Mouse (Mus musculus): ENCODE measurements around the gene Drg1.

Gene Drg1

GRCm38 (mm10) chr11:3289803-3290639 is 23.8 kb upstream of the Drg1 start:
- peak; percentile 80 to 81 for DNase-seq

- peak; percentile 74 to 81 for DNase-seq
Observed at GRCm38 (mm10) chr11:3289302-3289802, 23.1 kb upstream of the Drg1 start.

- DNase-seq, result peak; percentile 45 to 57
Observed at GRCm38 (mm10) chr11:3288521-3289301, 22.5 kb upstream of the Drg1 start, which contains the start of gene Patz1. Gene Patz1 (plus strand): TSS chr11:3288874.

- no peak for DNase-seq
Observed at GRCm38 (mm10) chr11:3287921-3288320, 21.7 kb upstream of the Drg1 start.

- no peak for DNase-seq
Observed at GRCm38 (mm10) chr11:3287131-3287530, 20.9 kb upstream of the Drg1 start.

GRCm38 (mm10) chr11:3285940-3286339 is 19.7 kb upstream of the Drg1 start:
- DNase-seq, result no peak

GRCm38 (mm10) chr11:3283645-3284044 is 17.4 kb upstream of the Drg1 start:
- peak; percentile 38 to 74 for DNase-seq

- DNase-seq, result no peak
Observed at GRCm38 (mm10) chr11:3282887-3283286, 16.7 kb upstream of the Drg1 start.

- no peak for DNase-seq
Observed at GRCm38 (mm10) chr11:3279729-3280128, 13.5 kb upstream of the Drg1 start.

GRCm38 (mm10) chr11:3278351-3278750 is 12.1 kb upstream of the Drg1 start:
- no peak for DNase-seq

- DNase-seq, result no peak
Observed at GRCm38 (mm10) chr11:3269241-3269640, 3.0 kb upstream of the Drg1 start.

GRCm38 (mm10) chr11:3267133-3267532 is 918 bp upstream of the Drg1 start:
- DNase-seq, result no peak

- no peak for DNase-seq
Observed at GRCm38 (mm10) chr11:3265291-3266078, 730 bp downstream of the Drg1 start.

GRCm38 (mm10) chr11:3259537-3259936 is 6.7 kb downstream of the Drg1 start:
- no peak for DNase-seq

- DNase-seq, result no peak
Observed at GRCm38 (mm10) chr11:3247387-3247786, 18.8 kb downstream of the Drg1 start.

- no peak for DNase-seq
Observed at GRCm38 (mm10) chr11:3243771-3244170, 22.4 kb downstream of the Drg1 start.

GRCm38 (mm10) chr11:3242395-3242794 is 23.8 kb downstream of the Drg1 start:
- DNase-seq, result no peak

GRCm38 (mm10) chr11:3235277-3235676 is 30.9 kb downstream of the Drg1 start:
- DNase-seq, result no peak

- no peak for DNase-seq
Observed at GRCm38 (mm10) chr11:3233704-3234103, 32.5 kb downstream of the Drg1 start.

GRCm38 (mm10) chr11:3232248-3232647 is 34.0 kb downstream of the Drg1 start:
- no peak for DNase-seq

GRCm38 (mm10) chr11:3227113-3227512 is 39.1 kb downstream of the Drg1 start:
- no peak for DNase-seq

- DNase-seq, result no peak
Observed at GRCm38 (mm10) chr11:3223105-3223504, 43.1 kb downstream of the Drg1 start.

- DNase-seq, result no peak
Observed at GRCm38 (mm10) chr11:3212526-3212925, 53.7 kb downstream of the Drg1 start.
